Mouse (Mus musculus): ENCODE measurements around the gene Usp8. TPM values are rescaled to one million over a fixed set of nuclear protein-coding genes. Genes with fewer than 3 reads are reported as not detected.

Usp8 gene
- polyA plus RNA-seq (2016; fragmentation: Nextera tagmentation; extraction: Ambion mirVana) = 40.3 and 44.6 TPM in 2 replicates

DNA sequence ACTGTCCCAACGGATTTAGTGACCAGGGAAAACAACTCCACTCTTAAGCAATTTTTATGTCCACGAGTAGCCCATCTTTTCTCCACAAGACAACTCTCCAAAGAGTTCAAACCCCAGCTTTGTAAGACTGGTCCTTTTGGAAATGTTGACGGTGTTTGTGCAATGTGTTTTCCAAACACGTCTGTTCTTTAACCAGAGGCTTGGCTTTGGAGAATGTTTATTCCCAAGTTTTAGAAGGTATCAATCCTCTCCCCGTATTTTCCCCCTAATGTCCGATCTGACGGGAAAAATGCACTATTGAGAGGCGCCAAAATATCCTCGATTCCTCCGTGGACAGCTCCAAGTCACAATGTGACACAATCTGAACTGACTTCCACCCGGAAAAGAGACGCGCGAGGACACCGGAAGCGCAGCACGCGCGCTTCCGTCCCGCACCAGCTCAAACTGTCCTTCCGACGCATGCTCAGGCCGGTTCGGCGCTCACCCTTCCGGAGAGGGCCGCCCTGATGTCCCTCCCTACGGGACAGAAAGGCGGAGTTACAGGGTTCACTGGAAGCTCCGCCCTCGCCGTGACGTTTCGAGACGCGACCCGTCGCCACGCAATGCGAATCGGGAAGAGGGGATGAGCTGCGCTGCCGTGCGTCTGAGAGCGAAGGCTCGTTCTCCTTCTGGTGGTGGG, at the start of gene Usp8:
TSS of gene Usp8 (plus strand) at position 570 of the 679 bp plus-strand sequence.
- H3K36me3 ChIP-seq (replicated peaks) = 0 out of 2 replicates have a peak, but pooled peaks cover 4% of the 10 kb centered on the region
- H3K27ac ChIP-seq = peak within 1 kb of the TSS; percentile 90
- DNase-seq (ENCODE audit: extremely low spot score, low spot score) = peak; percentile 97
- H3K4me1 ChIP-seq = peaks cover 17% of the 10 kb centered on the region
- 3% methylated on average over 47 of the region's 47 CpGs for WGBS
- H3K9me3 ChIP-seq = no peaks in the 10 kb centered on the region
- peak within 1 kb of the TSS; percentile 85 for H3K4me3 ChIP-seq
- peaks cover 15% of the 10 kb centered on the region; the same call in 1 of the 2 replicates for H3K27me3 ChIP-seq (ENCODE audit: poor library complexity, severe bottlenecking)

DNA sequence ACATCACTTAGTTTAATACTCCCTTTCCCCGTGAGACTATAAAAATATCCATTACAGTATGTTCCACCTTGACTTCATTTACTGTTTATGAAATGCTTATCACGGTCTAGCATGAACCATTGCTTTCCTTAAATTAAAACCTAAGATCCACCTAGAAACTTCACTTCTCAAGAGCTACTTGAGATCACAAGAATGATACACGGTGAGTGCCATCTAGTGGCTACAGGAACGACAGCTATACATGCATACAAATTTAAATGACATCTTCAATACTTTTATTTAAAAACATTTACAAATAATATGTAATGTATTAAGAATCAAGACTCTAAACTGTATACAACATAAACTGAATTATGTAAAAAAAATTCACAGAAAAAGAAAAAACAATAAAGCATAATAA, 43.6 kb upstream of the Usp8 start:
- Histone ChIP-seq H3K9me3 (no peaks in the 10 kb centered on the region), H3K27ac (no peak overlapping the region), H3K4me3 (no peak overlapping the region), H3K4me1 (no peaks in the 10 kb centered on the region), H3K36me3 (replicated peaks) (peaks cover 24% of the 10 kb centered on the region), H3K27me3 (ENCODE audit: poor library complexity, severe bottlenecking) (no peaks in the 10 kb centered on the region)
- DNase-seq (ENCODE audit: extremely low spot score, low spot score) = no peak
- WGBS = 71% methylated on average over 4 of the region's 4 CpGs

- Histone ChIP-seq H3K4me1 (no peaks in the 10 kb centered on the region), H3K9me3 (no peaks in the 10 kb centered on the region), H3K27ac (no peak overlapping the region), H3K36me3 (replicated peaks) (peaks cover 34% of the 10 kb centered on the region), H3K4me3 (no peak overlapping the region), H3K27me3 (ENCODE audit: poor library complexity, severe bottlenecking) (no peaks in the 10 kb centered on the region)
- no peak for DNase-seq (ENCODE audit: extremely low spot score, low spot score)
- 93% methylated on average over 3 of the region's 3 CpGs for WGBS
Measured at GRCm38 (mm10) chr2:126665984-126666383, 41.1 kb upstream of the Usp8 start.

- Histone ChIP-seq H3K27ac (no peak overlapping the region), H3K4me1 (peaks cover 20% of the 10 kb centered on the region), H3K36me3 (replicated peaks) (peaks cover 40% of the 10 kb centered on the region), H3K4me3 (no peak overlapping the region), H3K9me3 (no peaks in the 10 kb centered on the region), H3K27me3 (ENCODE audit: poor library complexity, severe bottlenecking) (no peaks in the 10 kb centered on the region)
- no peak for DNase-seq (ENCODE audit: extremely low spot score, low spot score)
- 92% methylated on average over 5 of the region's 5 CpGs for WGBS
Measured at GRCm38 (mm10) chr2:126668621-126669252, 38.4 kb upstream of the Usp8 start.

GRCm38 (mm10) chr2:126673317-126674242, 33.5 kb upstream of the Usp8 start:
- H3K27ac ChIP-seq = peak overlapping the region; percentile 100
- peak overlapping the region; percentile 87 for H3K4me3 ChIP-seq
- peaks cover 34% of the 10 kb centered on the region for H3K4me1 ChIP-seq
- peaks cover 40% of the 10 kb centered on the region for H3K36me3 ChIP-seq (replicated peaks)
- H3K9me3 ChIP-seq = no peaks in the 10 kb centered on the region
- H3K27me3 ChIP-seq (ENCODE audit: poor library complexity, severe bottlenecking) = no peaks in the 10 kb centered on the region
- no peak for DNase-seq (ENCODE audit: extremely low spot score, low spot score)
- 77% methylated on average over 13 of the region's 13 CpGs for WGBS

GRCm38 (mm10) chr2:126674441-126675168, 32.5 kb upstream of the Usp8 start:
- peak overlapping the region; percentile 100 for H3K27ac ChIP-seq
- peak; percentile 66 for DNase-seq (ENCODE audit: extremely low spot score, low spot score)
- H3K36me3 ChIP-seq (replicated peaks) = peaks cover 39% of the 10 kb centered on the region
- H3K27me3 ChIP-seq (ENCODE audit: poor library complexity, severe bottlenecking) = no peaks in the 10 kb centered on the region
- H3K4me1 ChIP-seq = peaks cover 34% of the 10 kb centered on the region
- no peaks in the 10 kb centered on the region for H3K9me3 ChIP-seq
- under 1% methylated on average over 77 of the region's 77 CpGs for WGBS
- peak overlapping the region; percentile 87 for H3K4me3 ChIP-seq

GRCm38 (mm10) chr2:126675169-126676121, 31.7 kb upstream of the Usp8 start:
- DNase-seq (ENCODE audit: extremely low spot score, low spot score) = peak; percentile 86
- Histone ChIP-seq H3K36me3 (replicated peaks) (peaks cover 40% of the 10 kb centered on the region), H3K27me3 (ENCODE audit: poor library complexity, severe bottlenecking) (no peaks in the 10 kb centered on the region), H3K27ac (peak overlapping the region; percentile 100), H3K9me3 (peaks cover 4% of the 10 kb centered on the region; the same call in 1 of the 2 replicates), H3K4me3 (peak overlapping the region; percentile 87), H3K4me1 (peaks cover 34% of the 10 kb centered on the region)
- WGBS = under 1% methylated on average over 99 of the region's 99 CpGs

GRCm38 (mm10) chr2:126676122-126676515, 31.0 kb upstream of the Usp8 start, which contains the start of gene Gabpb1:
Gene Gabpb1 (minus strand): TSS chr2:126676337.
- DNase-seq (ENCODE audit: extremely low spot score, low spot score) = no peak
- Histone ChIP-seq H3K27ac (peak within 1 kb of the TSS; percentile 100), H3K36me3 (replicated peaks) (peaks cover 47% of the 10 kb centered on the region), H3K9me3 (peaks cover 10% of the 10 kb centered on the region; the same call in 1 of the 2 replicates), H3K4me3 (peak within 1 kb of the TSS; percentile 87), H3K4me1 (peaks cover 34% of the 10 kb centered on the region), H3K27me3 (ENCODE audit: poor library complexity, severe bottlenecking) (no peaks in the 10 kb centered on the region)
- 27% methylated on average over 12 of the region's 12 CpGs for WGBS

DNA sequence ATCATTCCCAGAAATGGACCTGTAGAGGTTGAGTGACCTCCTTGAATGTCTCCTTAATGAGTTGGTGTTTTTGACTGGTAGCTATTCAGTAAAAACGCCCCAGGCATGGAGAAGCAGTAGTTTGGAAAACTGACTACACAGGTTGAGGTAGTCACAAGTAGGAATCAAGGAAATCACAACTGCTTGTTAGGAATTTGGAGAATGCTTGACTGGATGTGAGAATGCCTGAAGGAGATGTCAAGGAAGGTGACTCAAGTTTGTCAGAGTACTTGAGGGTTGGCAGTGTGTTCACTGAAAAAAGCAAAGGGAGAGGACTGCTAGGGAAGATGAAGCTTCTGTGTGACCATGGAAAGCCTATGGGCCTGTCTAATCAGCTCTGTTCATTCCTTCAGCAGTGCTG, 29.8 kb upstream of the Usp8 start:
- 88% methylated on average over 1 of the region's 1 CpGs for WGBS
- Histone ChIP-seq H3K4me3 (peak overlapping the region; percentile 18; the same call in 1 of the 2 replicates), H3K36me3 (replicated peaks) (peaks cover 56% of the 10 kb centered on the region), H3K4me1 (peaks cover 28% of the 10 kb centered on the region), H3K27me3 (ENCODE audit: poor library complexity, severe bottlenecking) (no peaks in the 10 kb centered on the region), H3K27ac (no peak overlapping the region), H3K9me3 (peaks cover 10% of the 10 kb centered on the region; the same call in 1 of the 2 replicates)
- DNase-seq (ENCODE audit: extremely low spot score, low spot score) = no peak

- no peak overlapping the region for H3K4me3 ChIP-seq
- 89% methylated on average over 2 of the region's 2 CpGs for WGBS
- H3K36me3 ChIP-seq (replicated peaks) = peaks cover 74% of the 10 kb centered on the region
- DNase-seq (ENCODE audit: extremely low spot score, low spot score) = no peak
- no peaks in the 10 kb centered on the region for H3K4me1 ChIP-seq
- peaks cover 13% of the 10 kb centered on the region; the same call in 1 of the 2 replicates for H3K9me3 ChIP-seq
- no peak overlapping the region for H3K27ac ChIP-seq
- H3K27me3 ChIP-seq (ENCODE audit: poor library complexity, severe bottlenecking) = no peaks in the 10 kb centered on the region
Measured at GRCm38 (mm10) chr2:126682333-126682732, 24.8 kb upstream of the Usp8 start.

DNA sequence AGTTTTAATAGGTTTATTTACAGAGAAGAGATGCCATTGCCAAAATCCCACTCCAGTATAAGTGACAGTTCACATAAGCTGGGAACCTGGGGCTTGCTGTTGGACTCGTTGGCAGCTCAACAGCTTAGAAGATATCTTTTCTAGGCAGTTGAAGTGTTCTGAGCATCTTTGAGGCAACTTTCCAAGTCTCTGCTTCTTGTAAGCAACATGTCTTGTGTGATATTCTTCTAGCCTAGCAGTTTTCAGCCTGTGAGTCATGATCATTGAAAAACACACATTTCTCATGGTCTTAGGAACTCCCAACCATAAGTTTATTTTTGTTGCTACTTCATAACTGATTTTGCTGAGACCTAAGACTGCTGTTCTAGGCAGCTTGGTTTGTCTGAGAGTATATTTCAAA, 24.2 kb upstream of the Usp8 start:
- Histone ChIP-seq H3K36me3 (replicated peaks) (peaks cover 71% of the 10 kb centered on the region), H3K4me1 (no peaks in the 10 kb centered on the region), H3K9me3 (peaks cover 13% of the 10 kb centered on the region; the same call in 1 of the 2 replicates), H3K27me3 (ENCODE audit: poor library complexity, severe bottlenecking) (no peaks in the 10 kb centered on the region), H3K27ac (no peak overlapping the region), H3K4me3 (no peak overlapping the region)
- WGBS = 93% methylated on average over 1 of the region's 1 CpGs
- DNase-seq (ENCODE audit: extremely low spot score, low spot score) = no peak
